Mouse (Mus musculus) midbrain, embryonic 16.5 days (tissue): ENCODE measurements around the gene Gcn1l1. TPM values are rescaled to one million over a fixed set of nuclear protein-coding genes. Genes with fewer than 3 reads are reported as not detected.

Experiments
- ATAC-seq: fragments of 200-750 bp; cut with Nextera tagmentation; 2 replicates; pipeline ENCODE4 v1.8.0; 2017; ENCODE audit warnings: moderate TSS enrichment
- H3K27ac ChIP-seq: fragments of 300-500 bp; sonication (generic); 2 replicates; pipeline ENCODE4 v1.5.1; 2014; ENCODE audit warnings: mild to moderate bottlenecking, low read length, mixed read lengths
- H3K27me3 ChIP-seq: fragments of 300-500 bp; sonication (generic); 2 replicates; pipeline ENCODE4 v1.6.1; 2014; ENCODE audit warnings: low read depth, low read length, mixed read lengths; ENCODE audit not compliant: control insufficient read depth, insufficient read depth
- H3K36me3 ChIP-seq: fragments of 300-500 bp; sonication (generic); 2 replicates; pipeline ENCODE4 v1.6.1; 2014; ENCODE audit warnings: mild to moderate bottlenecking, low read length, moderate library complexity, mixed read lengths; ENCODE audit not compliant: control insufficient read depth, insufficient read depth
- H3K4me1 ChIP-seq: fragments of 300-500 bp; sonication (generic); 2 replicates; pipeline ENCODE4 v1.6.1; 2014; ENCODE audit warnings: mild to moderate bottlenecking, low read length, mixed read lengths; ENCODE audit not compliant: control insufficient read depth, insufficient read depth
- H3K4me2 ChIP-seq: fragments of 300-500 bp; sonication (generic); 2 replicates; pipeline ENCODE4 v1.6.1; 2014; ENCODE audit warnings: mild to moderate bottlenecking, low read length, mixed read lengths
- H3K4me3 ChIP-seq: fragments of 300-500 bp; sonication (generic); 2 replicates; pipeline ENCODE4 v1.5.1; 2014; ENCODE audit warnings: low read depth, mild to moderate bottlenecking, low read length, moderate library complexity, mixed read lengths
- H3K9ac ChIP-seq: fragments of 300-500 bp; sonication (generic); 2 replicates; pipeline ENCODE4 v1.6.1; 2014; ENCODE audit warnings: low read depth, low read length, mixed read lengths
- H3K9me3 ChIP-seq: fragments of 300-500 bp; sonication (generic); replicated peaks from 2 replicates; pipeline ENCODE4 v1.6.1; 2014; ENCODE audit warnings: mild to moderate bottlenecking, low read length, mixed read lengths; ENCODE audit not compliant: control insufficient read depth, poor library complexity, severe bottlenecking
- WGBS: fragments of 180-500 bp; shearing (Covaris S2); extraction: QIAGEN DNeasy Blood & Tissue Kit; methylation state at CpG from one replicate; pipeline ENCODE4 v1.1.7; 2014; 5-methylcytosine and 5-hydroxymethylcytosine counted together
- polyA plus RNA-seq: library from polyadenylated mRNA; unstranded; fragments of >200 nt; fragmentation: Nextera tagmentation; extraction: Ambion mirVana; gene quantifications from 2 replicates; pipeline ENCODE4 v1.2.1, GENCODE M21; 2015

Gene Gcn1l1
- polyA plus RNA-seq, 1 experiment from 2014 or later, result 45.1 TPM

DNA sequence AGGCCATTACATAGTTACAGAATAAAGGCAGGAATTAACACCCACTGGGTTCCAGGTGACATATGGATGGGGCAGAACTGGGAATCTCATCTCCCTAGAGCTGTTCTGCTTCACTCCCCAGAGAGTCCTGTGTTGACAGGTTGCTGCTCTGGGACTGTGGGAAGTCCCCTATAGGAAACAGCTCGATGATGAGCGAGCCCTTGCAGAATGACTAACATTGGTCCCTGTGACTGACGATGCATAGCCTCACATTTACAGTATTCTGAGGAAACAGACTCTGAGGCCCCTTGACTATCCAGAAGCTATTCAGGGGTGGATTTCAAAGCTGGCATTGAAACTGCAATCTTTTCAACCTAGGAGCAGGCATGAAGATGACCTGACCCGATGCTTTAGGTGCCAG lies 64.6 kb downstream of the Gcn1l1 start:
- no peak overlapping the region for H3K4me2 ChIP-seq
- H3K9me3 ChIP-seq, result no peaks in the 10 kb centered on the region
- H3K27ac ChIP-seq, result no peak overlapping the region
- no peaks in the 10 kb centered on the region for H3K36me3 ChIP-seq
- H3K9ac ChIP-seq, result no peak overlapping the region
- peaks cover 23% of the 10 kb centered on the region for H3K4me1 ChIP-seq
- no peak overlapping the region for H3K4me3 ChIP-seq
- WGBS, result 89% methylated on average over 4 of the region's 4 CpGs
- H3K27me3 ChIP-seq, result no peaks in the 10 kb centered on the region
- ATAC-seq, result no peak

- Histone ChIP-seq H3K4me1 (peaks cover 28% of the 10 kb centered on the region), H3K4me3 (no peak overlapping the region), H3K9ac (no peak overlapping the region), H3K27ac (no peak overlapping the region), H3K27me3 (no peaks in the 10 kb centered on the region), H3K4me2 (no peak overlapping the region), H3K9me3 (no peaks in the 10 kb centered on the region), H3K36me3 (no peaks in the 10 kb centered on the region)
- no peak for ATAC-seq
- WGBS, result 38% methylated on average over 5 of the region's 5 CpGs
Observed at GRCm38 (mm10) chr5:115630291-115630690, 65.2 kb downstream of the Gcn1l1 start.

DNA sequence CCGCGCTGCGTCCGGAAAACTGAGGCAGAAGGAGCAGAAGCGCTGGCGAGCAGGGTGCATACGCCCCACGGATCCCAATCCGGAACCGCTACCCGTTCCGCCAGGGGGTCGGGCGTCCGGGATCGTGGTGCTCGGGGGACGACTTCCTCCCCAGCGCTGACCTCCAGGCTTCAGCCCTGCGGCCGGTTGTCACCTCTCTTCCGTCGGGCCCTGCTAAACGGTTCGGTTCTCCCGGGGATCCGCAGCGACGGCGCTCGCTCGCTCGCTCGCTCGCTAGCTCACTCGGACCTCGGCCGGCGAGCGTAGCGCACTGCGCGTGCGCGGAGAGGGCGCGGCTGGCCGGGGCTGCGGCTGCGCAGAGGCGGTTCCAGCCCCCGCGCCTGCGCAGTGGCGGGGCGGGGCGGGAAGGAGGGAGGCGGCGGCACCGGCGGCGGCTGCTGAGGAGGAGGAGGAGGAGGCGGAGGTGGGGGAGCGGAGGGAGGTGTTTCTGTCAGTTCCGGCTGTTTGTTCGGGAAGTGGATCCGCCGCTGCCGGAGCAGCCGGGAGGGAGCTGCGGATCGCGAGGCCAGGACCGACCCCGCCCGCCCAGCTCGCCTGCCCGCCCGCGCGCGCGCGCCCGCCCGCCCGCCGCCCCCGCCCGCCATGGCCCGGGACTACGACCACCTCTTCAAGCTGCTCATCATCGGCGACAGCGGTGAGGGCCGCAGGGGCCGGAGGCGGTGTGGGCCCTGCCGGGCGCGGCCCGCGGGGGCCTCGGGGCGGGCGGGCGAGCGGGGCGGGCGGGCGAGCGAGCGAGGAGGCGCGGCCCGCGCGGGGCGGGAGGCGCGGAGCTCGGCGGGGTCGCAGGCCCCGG lies 66.7 kb downstream of the Gcn1l1 start, which contains the start of gene Rab35:
Gene Rab35 (plus strand): TSS at position 404 of the 853 bp plus-strand sequence.
- Histone ChIP-seq H3K4me3 (peak within 1 kb of the TSS; percentile 93), H3K9ac (peak within 1 kb of the TSS; percentile 93), H3K4me2 (peak within 1 kb of the TSS; percentile 84), H3K36me3 (no peaks in the 10 kb centered on the region), H3K27me3 (no peaks in the 10 kb centered on the region), H3K27ac (peak within 1 kb of the TSS; percentile 88), H3K9me3 (no peaks in the 10 kb centered on the region), H3K4me1 (peaks cover 34% of the 10 kb centered on the region)
- ATAC-seq, result peak; percentile 83
- under 1% methylated on average over 73 of the region's 125 CpGs for WGBS

- Histone ChIP-seq H3K4me1 (peaks cover 34% of the 10 kb centered on the region), H3K4me3 (peak overlapping the region; percentile 93), H3K36me3 (no peaks in the 10 kb centered on the region), H3K27me3 (no peaks in the 10 kb centered on the region), H3K4me2 (peak overlapping the region; percentile 70), H3K9ac (peak overlapping the region; percentile 93), H3K27ac (peak overlapping the region; percentile 88), H3K9me3 (no peaks in the 10 kb centered on the region)
- 2% methylated on average over 30 of the region's 30 CpGs for WGBS
- peak; percentile 27 for ATAC-seq
Observed at GRCm38 (mm10) chr5:115632358-115632714, 67.3 kb downstream of the Gcn1l1 start.

DNA sequence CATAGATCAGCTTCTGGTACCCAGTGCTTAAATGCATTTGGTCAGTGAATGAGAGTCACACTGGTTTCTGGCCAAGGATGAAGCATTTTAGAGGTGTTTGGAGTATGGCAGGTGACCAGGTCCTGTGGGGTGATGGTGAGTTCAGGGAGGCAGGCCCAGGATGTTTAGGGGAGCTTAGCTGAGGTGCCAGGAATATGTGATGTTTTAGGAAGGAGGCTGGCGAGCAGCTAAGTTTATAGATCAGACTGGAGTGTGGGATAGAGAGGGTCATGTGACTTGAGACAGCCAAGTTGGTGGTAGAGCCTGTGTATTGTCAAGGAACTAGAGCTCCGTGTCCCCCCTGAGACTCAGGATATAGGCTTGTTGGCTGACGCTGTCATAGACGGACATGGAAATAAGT lies 68.0 kb downstream of the Gcn1l1 start:
- Histone ChIP-seq H3K9me3 (no peaks in the 10 kb centered on the region), H3K27me3 (no peaks in the 10 kb centered on the region), H3K4me2 (peak overlapping the region; percentile 70), H3K27ac (no peak overlapping the region; the same call in 1 of the 2 replicates), H3K9ac (peak overlapping the region; percentile 93), H3K36me3 (no peaks in the 10 kb centered on the region), H3K4me1 (peaks cover 34% of the 10 kb centered on the region), H3K4me3 (peak overlapping the region; percentile 93)
- WGBS, result 45% methylated on average over 4 of the region's 4 CpGs
- ATAC-seq, result no peak

- H3K9me3 ChIP-seq, result no peaks in the 10 kb centered on the region
- 90% methylated on average over 8 of the region's 8 CpGs for WGBS
- H3K27me3 ChIP-seq, result no peaks in the 10 kb centered on the region
- H3K36me3 ChIP-seq, result peaks cover 7% of the 10 kb centered on the region
- no peak overlapping the region for H3K4me3 ChIP-seq
- no peak overlapping the region for H3K9ac ChIP-seq
- H3K4me2 ChIP-seq, result no peak overlapping the region
- H3K27ac ChIP-seq, result no peak overlapping the region
- ATAC-seq, result no peak
- H3K4me1 ChIP-seq, result peaks cover 34% of the 10 kb centered on the region
Observed at GRCm38 (mm10) chr5:115634046-115634445, 69.0 kb downstream of the Gcn1l1 start.

GRCm38 (mm10) chr5:115635536-115635935 lies 70.5 kb downstream of the Gcn1l1 start:
- Histone ChIP-seq H3K36me3 (peaks cover 11% of the 10 kb centered on the region), H3K27ac (no peak overlapping the region), H3K27me3 (no peaks in the 10 kb centered on the region), H3K9me3 (no peaks in the 10 kb centered on the region), H3K9ac (no peak overlapping the region), H3K4me2 (no peak overlapping the region), H3K4me3 (no peak overlapping the region), H3K4me1 (peaks cover 34% of the 10 kb centered on the region)
- WGBS, result 59% methylated on average over 6 of the region's 6 CpGs
- no peak for ATAC-seq

- no peaks in the 10 kb centered on the region for H3K4me1 ChIP-seq
- H3K27me3 ChIP-seq, result no peaks in the 10 kb centered on the region
- WGBS, result 79% methylated on average over 9 of the region's 9 CpGs
- no peak overlapping the region for H3K27ac ChIP-seq
- H3K9ac ChIP-seq, result no peak overlapping the region
- H3K36me3 ChIP-seq, result peaks cover 15% of the 10 kb centered on the region
- no peak overlapping the region for H3K4me2 ChIP-seq
- no peak overlapping the region for H3K4me3 ChIP-seq
- no peaks in the 10 kb centered on the region for H3K9me3 ChIP-seq
- ATAC-seq, result no peak
Observed at GRCm38 (mm10) chr5:115644192-115644591, 79.1 kb downstream of the Gcn1l1 start.

GRCm38 (mm10) chr5:115648876-115649275 lies 83.8 kb downstream of the Gcn1l1 start:
- no peak overlapping the region for H3K27ac ChIP-seq
- 55% methylated on average over 3 of the region's 3 CpGs for WGBS
- no peak overlapping the region for H3K4me2 ChIP-seq
- no peak overlapping the region for H3K4me3 ChIP-seq
- H3K9me3 ChIP-seq, result no peaks in the 10 kb centered on the region
- no peak overlapping the region for H3K9ac ChIP-seq
- H3K36me3 ChIP-seq, result peaks cover 13% of the 10 kb centered on the region
- ATAC-seq, result no peak
- no peaks in the 10 kb centered on the region for H3K27me3 ChIP-seq
- peaks cover 15% of the 10 kb centered on the region for H3K4me1 ChIP-seq
